Mouse (Mus musculus): ENCODE data around the gene Cdv3. TPM values are rescaled to one million over a fixed set of nuclear protein-coding genes. Genes with fewer than 3 reads are reported as not detected.

The Cdv3 gene
- polyA plus RNA-seq, 1 experiment from 2014 or later, result 108 TPM

- Histone ChIP-seq H3K27ac (no peak overlapping the region), H3K4me3 (no peak overlapping the region), H3K4me2 (no peak overlapping the region), H3K4me1 (no peaks in the 10 kb centered on the region), H3K9me3 (no peaks in the 10 kb centered on the region), H3K36me3 (peaks cover 77% of the 10 kb centered on the region), H3K9ac (no peak overlapping the region), H3K27me3 (no peaks in the 10 kb centered on the region)
- 78% methylated on average over 9 of the region's 9 CpGs for WGBS
- 0 out of 2 replicates have a peak, but pooled peaks have one; percentile 27 for ATAC-seq (ENCODE audit: borderline replicate concordance, extremely low read depth, low FRiP score, low TSS enrichment)
Measured at GRCm38 (mm10) chr9:103326449-103326848, 39.2 kb downstream of the Cdv3 start.

DNA sequence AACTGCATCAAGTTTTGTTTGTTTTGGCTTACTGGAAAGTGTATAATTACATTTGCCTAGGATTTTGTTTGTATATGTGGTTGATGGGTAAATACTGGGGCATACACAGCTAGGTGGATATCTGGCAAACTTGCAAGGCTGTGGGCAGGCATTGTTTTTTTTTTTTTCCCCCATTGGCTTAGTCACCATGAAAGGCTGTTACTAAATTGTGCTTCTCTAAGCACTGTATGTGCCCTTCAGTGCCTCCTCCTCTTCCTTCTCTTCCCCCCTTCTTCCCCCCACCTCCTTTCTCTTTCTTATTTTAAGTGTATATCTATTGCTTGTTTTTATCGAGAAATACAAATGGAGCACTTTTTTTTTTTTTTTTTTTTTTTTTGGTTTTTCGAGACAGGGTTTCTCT lies 41.0 kb downstream of the Cdv3 start:
- no peak for ATAC-seq (ENCODE audit: borderline replicate concordance, extremely low read depth, low FRiP score, low TSS enrichment)
- no peaks in the 10 kb centered on the region for H3K4me1 ChIP-seq
- H3K36me3 ChIP-seq, result peaks cover 86% of the 10 kb centered on the region
- H3K4me3 ChIP-seq, result no peak overlapping the region
- H3K4me2 ChIP-seq, result no peak overlapping the region
- WGBS, result 82% methylated on average over 1 of the region's 2 CpGs
- no peaks in the 10 kb centered on the region for H3K9me3 ChIP-seq
- no peak overlapping the region for H3K9ac ChIP-seq
- no peak overlapping the region for H3K27ac ChIP-seq
- H3K27me3 ChIP-seq, result no peaks in the 10 kb centered on the region

DNA sequence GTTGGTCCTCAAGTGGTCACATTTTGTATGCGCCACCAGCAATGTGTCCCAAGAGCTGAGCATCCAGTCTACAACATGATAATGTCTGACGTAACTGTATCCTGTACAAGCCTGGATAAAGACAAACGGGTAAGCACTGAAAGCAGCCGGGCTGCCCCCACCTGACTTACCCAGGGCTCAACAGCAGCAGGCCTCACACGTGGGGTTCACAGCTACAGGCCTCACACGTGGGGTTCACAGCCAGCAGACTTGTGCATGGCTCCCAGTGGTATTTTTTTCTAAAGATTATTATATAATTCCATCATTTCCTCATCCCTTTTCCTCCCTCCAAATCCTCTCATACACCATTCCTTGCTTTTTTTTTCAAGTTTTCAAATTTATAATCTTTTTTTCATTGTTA lies 55.8 kb downstream of the Cdv3 start:
- no peak overlapping the region for H3K27ac ChIP-seq
- no peak overlapping the region for H3K4me2 ChIP-seq
- 86% methylated on average over 6 of the region's 6 CpGs for WGBS
- no peak overlapping the region for H3K4me3 ChIP-seq
- H3K4me1 ChIP-seq, result peaks cover 12% of the 10 kb centered on the region
- H3K36me3 ChIP-seq, result peaks cover 56% of the 10 kb centered on the region
- no peak overlapping the region for H3K9ac ChIP-seq
- H3K27me3 ChIP-seq, result no peaks in the 10 kb centered on the region
- ATAC-seq (ENCODE audit: borderline replicate concordance, extremely low read depth, low FRiP score, low TSS enrichment), result no peak
- no peaks in the 10 kb centered on the region for H3K9me3 ChIP-seq

GRCm38 (mm10) chr9:103305332-103306041 lies 60.2 kb downstream of the Cdv3 start:
- ATAC-seq (ENCODE audit: borderline replicate concordance, extremely low read depth, low FRiP score, low TSS enrichment), result peak; percentile 73
- Histone ChIP-seq H3K9ac (peak overlapping the region; percentile 93), H3K27me3 (no peaks in the 10 kb centered on the region), H3K4me1 (peaks cover 20% of the 10 kb centered on the region), H3K36me3 (peaks cover 26% of the 10 kb centered on the region), H3K27ac (peak overlapping the region; percentile 89), H3K4me3 (peak overlapping the region; percentile 97), H3K9me3 (no peaks in the 10 kb centered on the region), H3K4me2 (peak overlapping the region; percentile 67)
- WGBS, result under 1% methylated on average over 39 of the region's 40 CpGs

- H3K36me3 ChIP-seq, result peaks cover 25% of the 10 kb centered on the region
- peak within 1 kb of the TSS; percentile 67 for H3K4me2 ChIP-seq
- peak within 1 kb of the TSS; percentile 89 for H3K27ac ChIP-seq
- peak within 1 kb of the TSS; percentile 97 for H3K4me3 ChIP-seq
- no peaks in the 10 kb centered on the region for H3K9me3 ChIP-seq
- H3K4me1 ChIP-seq, result peaks cover 20% of the 10 kb centered on the region
- ATAC-seq (ENCODE audit: borderline replicate concordance, extremely low read depth, low FRiP score, low TSS enrichment), result peak; percentile 96
- peak within 1 kb of the TSS; percentile 93 for H3K9ac ChIP-seq
- H3K27me3 ChIP-seq, result no peaks in the 10 kb centered on the region
- under 1% methylated on average over 43 of the region's 49 CpGs for WGBS
Measured at GRCm38 (mm10) chr9:103304927-103305326, 60.7 kb downstream of the Cdv3 start, which contains the start of the genes 1300017J02Rik and Topbp1. TSS of gene 1300017J02Rik (minus strand) at chr9:103305082. TSS of gene Topbp1 (plus strand) at chr9:103305215.

Other genes starting within 250 kb of the Cdv3 start
- 62.5 and 66.0 TPM in 2 replicates for gene Srprb, start 163.7 kb downstream of the Cdv3 start, polyA plus RNA-seq (2015; fragmentation: Nextera tagmentation; extraction: Ambion mirVana)
- gene Gm20425, start 135.5 kb downstream of the Cdv3 start, polyA plus RNA-seq (2015; fragmentation: Nextera tagmentation; extraction: Ambion mirVana), result 0.49 and 0.84 TPM in 2 replicates
- 81.9 and 117 TPM in 2 replicates for gene Trf, start 135.4 kb downstream of the Cdv3 start, polyA plus RNA-seq (2015; fragmentation: Nextera tagmentation; extraction: Ambion mirVana)
- 1.9 and 2.9 TPM in 2 replicates for gene 1300017J02Rik, start 60.8 kb downstream of the Cdv3 start, polyA plus RNA-seq (2015; fragmentation: Nextera tagmentation; extraction: Ambion mirVana)
- 73.6 and 75.2 TPM in 2 replicates for gene Topbp1, start 60.6 kb downstream of the Cdv3 start, polyA plus RNA-seq (2015; fragmentation: Nextera tagmentation; extraction: Ambion mirVana)
- gene Bfsp2, start 114.6 kb upstream of the Cdv3 start, polyA plus RNA-seq (2015; fragmentation: Nextera tagmentation; extraction: Ambion mirVana), result 0.64 TPM in 1 of 2 replicates, not detected in the other

All from lung, embryonic 15.5 days (tissue).